Mouse (Mus musculus) cerebellum, adult 2 months (tissue): ENCODE data around the gene Krt71. TPM values are rescaled to one million over a fixed set of nuclear protein-coding genes. Genes with fewer than 3 reads are reported as not detected.

Experiments used
- DNase-seq, 2 experiments: peaks; one replicate each; pipeline ENCODE4 v3.0.0; 2021
- H3K27ac ChIP-seq: fragments of 200-500 bp; 2 replicates; pipeline ENCODE4 v1.5.1; 2012; ENCODE audit warnings: low read length, control low read depth, inconsistent platforms; ENCODE audit not compliant: insufficient read depth
- H3K27me3 ChIP-seq: fragments of 200-500 bp; 2 replicates; pipeline ENCODE4 v1.6.1; 2012; ENCODE audit warnings: inconsistent platforms, mild to moderate bottlenecking, low read length, moderate library complexity; ENCODE audit not compliant: control insufficient read depth, insufficient read depth
- H3K4me1 ChIP-seq: fragments of 200-500 bp; 2 replicates; pipeline ENCODE4 v1.6.1; 2011; ENCODE audit warnings: low read length; ENCODE audit not compliant: control insufficient read depth, insufficient read depth
- H3K4me3 ChIP-seq: fragments of 200-500 bp; replicated peaks from 2 replicates; pipeline ENCODE3; 2011; ENCODE audit warnings: mild to moderate bottlenecking, low read depth, low read length, control low read depth; ENCODE audit not compliant: insufficient read depth
- CTCF ChIP-seq: fragments of 200-500 bp; IDR thresholded peaks from 2 replicates; pipeline ENCODE4 v1.5.1; 2011; ENCODE audit warnings: low read depth, mild to moderate bottlenecking, control low read depth, low read length, moderate library complexity, borderline replicate concordance; ENCODE audit not compliant: insufficient read depth
- POLR2A ChIP-seq: fragments of 200-500 bp; IDR thresholded peaks from 2 replicates; pipeline ENCODE4 v1.6.1; 2011; ENCODE audit warnings: low read length, control low read depth, borderline replicate concordance; ENCODE audit not compliant: insufficient read depth
- WGBS: fragments of 180-500 bp; shearing (Covaris S2); methylation state at CpG from one replicate; pipeline ENCODE4 v1.1.7; 2018; 5-methylcytosine and 5-hydroxymethylcytosine counted together
- polyA plus RNA-seq: library from polyadenylated mRNA; depleted of rRNA; stranded (reverse); fragments of >200 nt; gene quantifications from 2 replicates; pipeline ENCODE4 v1.2.3, GENCODE M21; 2012; rRNA removed

Krt71 gene
- 0.25 and 0.54 TPM in 2 replicates for polyA plus RNA-seq

GRCm38 (mm10) chr15:101742711-101743110, at the start of gene Krt71:
Krt71 (minus strand) TSS chr15:101743109.
- Histone ChIP-seq H3K4me1 (0 out of 2 replicates have a peak, but pooled peaks cover 6% of the 10 kb centered on the region), H3K27ac (no peak within 1 kb of the TSS), H3K4me3 (peak within 1 kb of the TSS; percentile 4), H3K27me3 (no peaks in the 10 kb centered on the region)
- TF ChIP-seq CTCF, result no peak
- no peak for TF ChIP-seq POLR2A
- DNase-seq, result peak; percentile 69 to 77
- 7% methylated on average over 14 of the region's 14 CpGs for WGBS

- WGBS, result 9% methylated on average over 3 of the region's 3 CpGs
- no peak overlapping the region for H3K4me3 ChIP-seq
- TF ChIP-seq POLR2A, result no peak
- TF ChIP-seq CTCF, result no peak
- H3K4me1 ChIP-seq, result no peaks in the 10 kb centered on the region
- no peaks in the 10 kb centered on the region; the same call in 1 of the 2 replicates for H3K27me3 ChIP-seq
- H3K27ac ChIP-seq, result no peak overlapping the region
- no peak for DNase-seq
Observed at GRCm38 (mm10) chr15:101790867-101791266, 48.0 kb upstream of the Krt71 start.

- no peak for TF ChIP-seq CTCF
- TF ChIP-seq POLR2A, result no peak
- Histone ChIP-seq H3K4me1 (no peaks in the 10 kb centered on the region), H3K4me3 (no peak within 1 kb of the TSS), H3K27ac (no peak within 1 kb of the TSS), H3K27me3 (no peaks in the 10 kb centered on the region)
- WGBS, result 69% methylated on average over 18 of the region's 18 CpGs
- no peak for DNase-seq
Observed at GRCm38 (mm10) chr15:101786360-101786759, 43.5 kb upstream of the Krt71 start, which contains the start of gene Krt72. Krt72 (minus strand) TSS chr15:101786460.

DNA sequence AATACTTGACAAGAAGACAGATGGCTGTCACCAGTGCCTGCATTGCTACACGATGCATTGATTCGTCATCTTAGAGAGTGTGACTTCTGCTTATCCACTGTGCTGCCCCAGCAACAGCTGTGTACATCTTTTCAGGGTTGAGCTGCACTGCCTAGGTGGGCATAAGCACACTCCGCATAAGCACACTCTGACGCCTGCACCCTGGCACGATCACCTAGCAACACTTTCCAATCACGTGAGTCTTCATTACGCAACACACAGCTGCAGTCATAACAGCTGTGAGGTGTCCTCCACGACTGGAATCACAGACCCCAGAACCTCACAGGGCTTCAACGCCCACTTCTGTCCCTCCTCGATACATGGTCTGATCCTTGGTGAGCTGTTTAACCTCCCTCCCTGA, 30.5 kb upstream of the Krt71 start:
- WGBS, result 65% methylated on average over 10 of the region's 10 CpGs
- DNase-seq, result no peak
- H3K27ac ChIP-seq, result no peak overlapping the region
- no peaks in the 10 kb centered on the region for H3K4me1 ChIP-seq
- H3K4me3 ChIP-seq, result no peak overlapping the region
- no peak for TF ChIP-seq POLR2A
- no peak for TF ChIP-seq CTCF
- no peaks in the 10 kb centered on the region for H3K27me3 ChIP-seq

DNA sequence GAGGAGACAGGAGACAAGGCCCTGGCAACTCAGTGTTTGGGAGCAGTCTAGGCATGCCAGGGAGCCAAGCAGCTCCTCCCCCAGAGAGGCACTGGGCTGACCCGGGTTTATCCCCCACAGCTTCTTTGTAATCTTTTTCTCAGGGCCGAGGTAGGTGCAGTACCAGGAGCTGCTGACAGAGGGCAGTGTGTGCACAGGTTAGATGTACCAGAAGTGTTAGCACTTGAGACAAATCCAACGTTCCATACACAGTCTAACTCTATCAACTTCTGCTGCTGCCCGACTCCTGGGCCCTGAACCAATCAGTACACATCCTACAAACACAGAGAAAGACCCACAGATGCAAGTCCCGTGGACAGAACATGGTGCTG, 29.8 kb upstream of the Krt71 start:
- Histone ChIP-seq H3K4me1 (no peaks in the 10 kb centered on the region), H3K4me3 (no peak overlapping the region), H3K27me3 (no peaks in the 10 kb centered on the region), H3K27ac (no peak overlapping the region)
- TF ChIP-seq CTCF (peak; percentile 93), POLR2A (no peak)
- WGBS, result 5% methylated on average over 5 of the region's 5 CpGs
- peak; percentile 60 to 83 for DNase-seq

- whole genome bisulfite sequencing, result 73% methylated on average over 5 of the region's 5 CpGs
- H3K4me1 ChIP-seq, result no peaks in the 10 kb centered on the region
- H3K4me3 ChIP-seq, result no peak overlapping the region
- H3K27ac ChIP-seq, result no peak overlapping the region
- no peak for DNase-seq
- no peak for TF ChIP-seq CTCF
- no peak for TF ChIP-seq POLR2A
- H3K27me3 ChIP-seq, result no peaks in the 10 kb centered on the region
Observed at GRCm38 (mm10) chr15:101772080-101772710, 29.3 kb upstream of the Krt71 start.

- H3K27me3 ChIP-seq, result no peaks in the 10 kb centered on the region
- TF ChIP-seq POLR2A (no peak), CTCF (no peak)
- H3K4me1 ChIP-seq, result no peaks in the 10 kb centered on the region
- 58% methylated on average over 8 of the region's 8 CpGs for WGBS
- no peak for DNase-seq
- H3K27ac ChIP-seq, result no peak overlapping the region
- no peak overlapping the region for H3K4me3 ChIP-seq
Observed at GRCm38 (mm10) chr15:101770226-101770625, 27.3 kb upstream of the Krt71 start.

- Histone ChIP-seq H3K4me1 (0 out of 2 replicates have a peak, but pooled peaks cover 4% of the 10 kb centered on the region), H3K4me3 (no peak overlapping the region), H3K27ac (no peak overlapping the region), H3K27me3 (no peaks in the 10 kb centered on the region)
- WGBS, result 74% methylated on average over 7 of the region's 7 CpGs
- no peak for DNase-seq
- no peak for TF ChIP-seq POLR2A
- no peak for TF ChIP-seq CTCF
Observed at GRCm38 (mm10) chr15:101737786-101738185, 5.1 kb downstream of the Krt71 start.
